Mouse (Mus musculus) stomach, embryonic 16.5 days (tissue): ENCODE data around the gene Anapc15-ps. TPM values are rescaled to one million over a fixed set of nuclear protein-coding genes. Genes with fewer than 3 reads are reported as not detected.

Source experiments
- ATAC-seq: fragments of 200-750 bp; cut with Nextera tagmentation; 2 replicates; pipeline ENCODE4 v1.8.0; 2017; ENCODE audit warnings: moderate number of reproducible peaks, moderate TSS enrichment; ENCODE audit not compliant: insufficient read depth, low FRiP score
- H3K27ac ChIP-seq: fragments of 300-500 bp; sonication (generic); 2 replicates; pipeline ENCODE4 v1.5.1; 2014; ENCODE audit warnings: low read length
- H3K27me3 ChIP-seq: fragments of 300-500 bp; sonication (generic); 2 replicates; pipeline ENCODE4 v1.6.1; 2014; ENCODE audit warnings: low read length, control low read depth, mixed read lengths; ENCODE audit not compliant: control insufficient read depth, insufficient read depth
- H3K36me3 ChIP-seq: fragments of 300-500 bp; sonication (generic); 2 replicates; pipeline ENCODE4 v1.6.1; 2014; ENCODE audit warnings: low read length; ENCODE audit not compliant: control insufficient read depth, insufficient read depth
- H3K4me1 ChIP-seq: fragments of 300-500 bp; sonication (generic); 2 replicates; pipeline ENCODE4 v1.6.1; 2014; ENCODE audit warnings: low read length, control low read depth, mixed read lengths; ENCODE audit not compliant: control insufficient read depth, insufficient read depth
- H3K4me2 ChIP-seq: fragments of 300-500 bp; sonication (generic); 2 replicates; pipeline ENCODE4 v1.6.1; 2014; ENCODE audit warnings: low read depth, low read length, mixed read lengths
- H3K4me3 ChIP-seq: fragments of 300-500 bp; sonication (generic); replicated peaks from 2 replicates; pipeline ENCODE4 v1.5.1; 2014; ENCODE audit warnings: mild to moderate bottlenecking, low read length
- H3K9ac ChIP-seq: fragments of 300-500 bp; sonication (generic); 2 replicates; pipeline ENCODE4 v1.6.1; 2014; ENCODE audit warnings: low read length
- H3K9me3 ChIP-seq: fragments of 300-500 bp; sonication (generic); replicated peaks from 2 replicates; pipeline ENCODE4 v1.6.1; 2016; ENCODE audit warnings: low read length, control low read depth; ENCODE audit not compliant: control insufficient read depth
- WGBS: fragments of 180-500 bp; shearing (Covaris S2); extraction: QIAGEN DNeasy Blood & Tissue Kit; methylation state at CpG from one replicate; pipeline ENCODE4 v1.1.7; 2014; 5-methylcytosine and 5-hydroxymethylcytosine counted together
- polyA plus RNA-seq: library from polyadenylated mRNA; unstranded; fragments of >200 nt; fragmentation: Nextera tagmentation; extraction: Ambion mirVana; gene quantifications from 2 replicates; pipeline ENCODE4 v1.2.1, GENCODE M21; 2015

The Anapc15-ps gene
- polyA plus RNA-seq, 1 experiment from 2014 or later: not detected

GRCm38 (mm10) chr10:95665426-95665990 lies 7.7 kb downstream of the Anapc15-ps start:
- H3K4me2 ChIP-seq: no peak overlapping the region
- no peak overlapping the region for H3K4me3 ChIP-seq
- H3K36me3 ChIP-seq: no peaks in the 10 kb centered on the region
- no peaks in the 10 kb centered on the region for H3K27me3 ChIP-seq
- ATAC-seq: no peak
- no peaks in the 10 kb centered on the region for H3K9me3 ChIP-seq
- H3K4me1 ChIP-seq: no peaks in the 10 kb centered on the region
- H3K27ac ChIP-seq: no peak overlapping the region
- H3K9ac ChIP-seq: no peak overlapping the region
- WGBS: 40% methylated on average over 11 of the region's 11 CpGs

GRCm38 (mm10) chr10:95664613-95665012 lies 8.6 kb downstream of the Anapc15-ps start:
- Histone ChIP-seq H3K9ac (no peak overlapping the region), H3K4me3 (no peak overlapping the region), H3K9me3 (no peaks in the 10 kb centered on the region), H3K36me3 (no peaks in the 10 kb centered on the region), H3K4me1 (no peaks in the 10 kb centered on the region), H3K4me2 (no peak overlapping the region), H3K27me3 (no peaks in the 10 kb centered on the region), H3K27ac (no peak overlapping the region)
- no peak for ATAC-seq
- 79% methylated on average over 3 of the region's 3 CpGs for WGBS

- Histone ChIP-seq H3K4me1 (no peaks in the 10 kb centered on the region), H3K4me3 (no peak overlapping the region), H3K36me3 (no peaks in the 10 kb centered on the region), H3K27ac (no peak overlapping the region), H3K4me2 (no peak overlapping the region), H3K9me3 (no peaks in the 10 kb centered on the region), H3K27me3 (no peaks in the 10 kb centered on the region), H3K9ac (no peak overlapping the region)
- WGBS: 50% methylated on average over 6 of the region's 6 CpGs
- ATAC-seq: no peak
Observed at GRCm38 (mm10) chr10:95660356-95660755, 12.9 kb downstream of the Anapc15-ps start.

- WGBS: 59% methylated on average over 8 of the region's 8 CpGs
- no peak overlapping the region for H3K27ac ChIP-seq
- H3K4me3 ChIP-seq: no peak overlapping the region
- H3K4me2 ChIP-seq: no peak overlapping the region
- no peak for ATAC-seq
- no peaks in the 10 kb centered on the region for H3K27me3 ChIP-seq
- H3K9ac ChIP-seq: no peak overlapping the region
- H3K36me3 ChIP-seq: no peaks in the 10 kb centered on the region
- H3K4me1 ChIP-seq: no peaks in the 10 kb centered on the region
- H3K9me3 ChIP-seq: no peaks in the 10 kb centered on the region
Observed at GRCm38 (mm10) chr10:95659471-95660150, 13.6 kb downstream of the Anapc15-ps start.

GRCm38 (mm10) chr10:95658836-95659343 lies 14.4 kb downstream of the Anapc15-ps start:
- Histone ChIP-seq H3K36me3 (no peaks in the 10 kb centered on the region), H3K4me3 (no peak overlapping the region), H3K4me1 (no peaks in the 10 kb centered on the region), H3K27me3 (no peaks in the 10 kb centered on the region), H3K4me2 (no peak overlapping the region), H3K9me3 (no peaks in the 10 kb centered on the region), H3K27ac (no peak overlapping the region), H3K9ac (no peak overlapping the region)
- 40% methylated on average over 6 of the region's 6 CpGs for WGBS
- no peak for ATAC-seq

GRCm38 (mm10) chr10:95656236-95657225 lies 16.7 kb downstream of the Anapc15-ps start:
- Histone ChIP-seq H3K9me3 (no peaks in the 10 kb centered on the region), H3K4me1 (no peaks in the 10 kb centered on the region), H3K27me3 (no peaks in the 10 kb centered on the region), H3K4me3 (no peak overlapping the region), H3K27ac (no peak overlapping the region), H3K4me2 (no peak overlapping the region), H3K9ac (no peak overlapping the region), H3K36me3 (no peaks in the 10 kb centered on the region)
- 78% methylated on average over 10 of the region's 10 CpGs for WGBS
- ATAC-seq: no peak

- Histone ChIP-seq H3K9me3 (no peaks in the 10 kb centered on the region), H3K27ac (no peak overlapping the region), H3K36me3 (no peaks in the 10 kb centered on the region), H3K27me3 (no peaks in the 10 kb centered on the region), H3K4me3 (no peak overlapping the region), H3K4me1 (no peaks in the 10 kb centered on the region), H3K9ac (no peak overlapping the region), H3K4me2 (no peak overlapping the region)
- no peak for ATAC-seq
- WGBS: 86% methylated on average over 5 of the region's 5 CpGs
Observed at GRCm38 (mm10) chr10:95652131-95652530, 21.1 kb downstream of the Anapc15-ps start.

GRCm38 (mm10) chr10:95648326-95648888 lies 24.8 kb downstream of the Anapc15-ps start:
- no peaks in the 10 kb centered on the region for H3K27me3 ChIP-seq
- no peaks in the 10 kb centered on the region for H3K9me3 ChIP-seq
- no peak overlapping the region for H3K4me3 ChIP-seq
- no peak overlapping the region for H3K27ac ChIP-seq
- no peak overlapping the region for H3K9ac ChIP-seq
- no peaks in the 10 kb centered on the region for H3K36me3 ChIP-seq
- H3K4me2 ChIP-seq: no peak overlapping the region
- no peaks in the 10 kb centered on the region for H3K4me1 ChIP-seq
- 91% methylated on average over 11 of the region's 11 CpGs for WGBS
- ATAC-seq: no peak
